Comparison of ENCODE assay signal across 8 mouse cellular contexts in the genomic region with DNA sequence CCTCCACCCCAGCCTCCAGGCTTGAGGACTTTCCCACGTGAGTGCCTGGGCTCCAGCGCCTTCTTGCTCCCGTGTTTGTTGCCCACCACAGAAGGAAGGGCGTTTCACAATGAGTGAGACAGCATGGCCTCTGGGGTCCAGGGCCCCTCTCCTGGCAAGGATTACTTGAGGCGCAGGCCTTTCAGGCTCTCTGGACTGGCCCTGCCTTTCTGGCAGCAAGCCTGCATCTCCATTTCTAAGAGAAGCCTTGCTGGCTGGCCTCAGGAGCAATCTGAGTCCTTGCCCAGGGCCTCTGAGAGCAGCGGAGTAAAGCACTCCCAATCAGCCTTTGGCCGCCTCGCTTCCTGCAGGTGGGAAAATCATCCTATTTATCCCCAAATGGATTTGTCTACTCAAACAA.
DNase-seq lines count a peak whose midpoint lies in the region; ATAC-seq lines count a peak whose summit lies in the region.

No protein-coding gene starts in this region.

- ATAC-seq in cerebellum, adult (ENCODE audit: insufficient number of reproducible peaks, low FRiP score, low TSS enrichment), result no peak
- no peak for ATAC-seq in erythroblast, adult 5-6 weeks (replicated peaks; ENCODE audit: low FRiP score, poor library complexity, severe bottlenecking)

- no peaks in the 10 kb centered on the region for H3K9me3 ChIP-seq in midbrain, embryonic 10.5 days (replicated peaks)

- H3K27ac ChIP-seq in midbrain, embryonic 10.5 days (replicated peaks), result 0 out of 2 replicates have a peak overlapping the region, but pooled peaks have one; percentile 42

- no peaks in the 10 kb centered on the region for H3K36me3 ChIP-seq in midbrain, embryonic 10.5 days

- H3K27me3 ChIP-seq in midbrain, embryonic 10.5 days (ENCODE audit: low read depth, poor library complexity, severe bottlenecking), result peaks cover 100% of the 10 kb centered on the region

- no peak overlapping the region for H3K4me3 ChIP-seq in midbrain, embryonic 10.5 days

- H3K4me1 ChIP-seq in midbrain, embryonic 10.5 days, result peaks cover 25% of the 10 kb centered on the region

- 41% methylated on average over 8 of the region's 8 CpGs for WGBS in midbrain, embryonic 10.5 days

- peak; percentile 64 to 68 for DNase-seq in cerebellum, postnatal 14 days
- DNase-seq in adrenal gland, postnatal 14 days, result peak; percentile 67
- DNase-seq in gastrocnemius, postnatal 4 days (ENCODE audit: low spot score in 2 of 2), result peak; percentile 39 to 71
- DNase-seq in kidney, adult 11 months, result peak; percentile 58
- DNase-seq in midbrain, embryonic 10.5 days (ENCODE audit: low spot score), result no peak
- DNase-seq in spleen, adult 18-20 months, result no peak

Comparison
In these comparisons a context has a peak if more than half of its experiments do, and no peak if none do; other contexts are left out.
1. DNase-seq: peak in cerebellum, postnatal 14 days (2 of 2), adrenal gland, postnatal 14 days (single experiment), gastrocnemius, postnatal 4 days (2 of 2) and kidney, adult 11 months (single experiment); none in midbrain, embryonic 10.5 days (single experiment) and spleen, adult 18-20 months (0 of 2).